Mouse (Mus musculus) small intestine, adult 2 months (tissue): Measurements from ENCODE around the gene Itpka.

Experiments used
- CTCF ChIP-seq: fragments of 200-500 bp; IDR thresholded peaks from 2 replicates; pipeline ENCODE4 v1.5.1; 2012; ENCODE audit warnings: low read depth, mild to moderate bottlenecking, control low read depth, inconsistent platforms, low read length, moderate library complexity, mixed read lengths; ENCODE audit not compliant: insufficient replicate concordance, insufficient read length; ENCODE audit errors: extremely low read depth
- POLR2A ChIP-seq: fragments of 200-500 bp; IDR thresholded peaks from 2 replicates; pipeline ENCODE4 v1.6.1; 2012; ENCODE audit warnings: low read depth, mild to moderate bottlenecking, control low read depth, inconsistent platforms, low read length, moderate library complexity

DNA sequence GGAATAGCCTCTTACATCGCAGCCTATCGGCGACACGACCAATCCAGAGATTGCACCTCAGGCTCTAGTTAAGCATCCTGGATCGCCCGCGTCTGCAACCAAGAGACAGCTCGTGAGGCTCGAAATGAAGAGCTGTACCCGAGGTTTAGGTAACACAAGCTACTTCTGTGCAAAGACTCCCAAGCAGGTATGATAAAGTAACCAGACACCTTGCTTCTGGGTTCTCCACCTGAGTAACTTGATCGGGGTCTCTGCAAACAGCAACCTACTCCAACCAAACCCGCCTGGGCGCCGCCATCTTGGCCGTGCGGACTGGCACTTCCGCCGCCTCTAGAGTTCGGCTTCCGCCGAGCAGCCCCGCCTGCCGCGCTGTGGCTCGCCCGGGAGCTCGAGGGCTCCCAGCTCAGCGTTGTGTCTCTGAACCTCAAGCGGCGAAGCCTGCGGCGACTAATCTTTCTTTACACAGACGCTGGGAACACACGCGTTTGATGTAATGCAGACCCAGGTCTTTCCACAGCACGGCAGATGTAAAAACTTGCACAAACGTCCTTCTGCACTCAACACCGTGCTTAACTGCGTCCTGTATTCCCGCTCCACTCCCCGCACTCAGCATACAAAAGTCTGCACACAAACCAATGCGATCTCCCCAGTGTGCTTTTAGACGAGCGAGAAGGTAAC is 45.2 kb downstream of the Itpka start, which contains the start of gene Rpap1:
- TF ChIP-seq POLR2A (peak; percentile 83), CTCF (0 out of 2 replicates have a peak, but pooled peaks have one; percentile 3)
